Mouse (Mus musculus) thymus, postnatal 14 days (tissue): ENCODE results near the gene Nup54.
A peak's percentile ranks its signal among the peaks of the same experiment; 100 is the strongest.

Experiments
- DNase-seq: peaks from one replicate; pipeline ENCODE4 v3.0.0; 2021

Gene Nup54

DNA sequence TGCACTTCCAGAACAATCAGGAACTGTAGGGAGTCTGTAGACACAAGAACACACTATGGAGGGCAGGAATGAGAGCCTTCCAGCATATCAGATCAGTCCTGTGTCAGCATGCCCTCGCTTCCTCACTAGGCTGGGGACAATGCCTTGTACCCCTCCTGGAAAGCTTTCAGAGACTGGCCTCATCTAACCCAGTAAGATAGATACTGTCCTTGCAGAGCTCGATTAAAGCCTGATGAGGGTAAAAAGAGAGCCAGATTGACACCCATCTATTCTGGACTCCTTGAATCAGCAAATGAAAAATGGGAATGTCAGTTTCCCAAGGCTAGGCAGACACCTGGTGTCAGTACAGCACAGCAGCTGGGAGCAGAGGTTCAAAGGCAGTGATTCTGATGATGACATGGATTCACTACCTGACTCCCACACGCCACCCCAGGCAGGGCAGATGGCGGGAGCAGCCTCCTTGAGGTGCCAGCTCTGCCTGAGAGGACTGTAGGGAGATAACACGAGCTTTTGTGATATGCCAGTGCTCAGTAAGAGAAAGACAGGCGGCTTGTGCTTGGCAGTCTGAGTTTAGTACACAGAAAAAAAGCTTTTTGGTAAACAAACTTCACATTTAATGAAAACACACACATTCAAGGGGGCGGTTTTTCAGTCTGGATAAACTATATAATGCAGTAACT, 23.4 kb downstream of the Nup54 start:
- DNase-seq = no peak

DNA sequence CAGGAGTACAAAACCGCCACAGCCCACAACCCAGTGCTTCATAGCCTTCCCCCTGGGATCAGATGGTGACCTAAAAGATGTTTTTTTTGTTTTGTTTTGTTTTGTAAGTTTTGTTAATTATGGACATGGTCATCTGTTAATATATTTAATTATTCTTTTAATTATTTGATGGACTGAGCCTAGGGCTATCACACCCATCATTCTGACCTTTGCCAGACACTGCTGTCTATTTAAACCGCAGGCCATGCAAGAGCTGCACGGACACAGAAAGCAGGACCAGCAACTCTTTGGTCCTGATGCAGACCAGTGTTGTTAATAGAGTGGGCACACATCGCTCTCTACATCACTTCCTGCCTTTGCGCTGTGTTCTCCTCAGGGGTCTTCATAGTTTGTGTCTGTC, 24.5 kb downstream of the Nup54 start:
- DNase-seq = no peak

DNA sequence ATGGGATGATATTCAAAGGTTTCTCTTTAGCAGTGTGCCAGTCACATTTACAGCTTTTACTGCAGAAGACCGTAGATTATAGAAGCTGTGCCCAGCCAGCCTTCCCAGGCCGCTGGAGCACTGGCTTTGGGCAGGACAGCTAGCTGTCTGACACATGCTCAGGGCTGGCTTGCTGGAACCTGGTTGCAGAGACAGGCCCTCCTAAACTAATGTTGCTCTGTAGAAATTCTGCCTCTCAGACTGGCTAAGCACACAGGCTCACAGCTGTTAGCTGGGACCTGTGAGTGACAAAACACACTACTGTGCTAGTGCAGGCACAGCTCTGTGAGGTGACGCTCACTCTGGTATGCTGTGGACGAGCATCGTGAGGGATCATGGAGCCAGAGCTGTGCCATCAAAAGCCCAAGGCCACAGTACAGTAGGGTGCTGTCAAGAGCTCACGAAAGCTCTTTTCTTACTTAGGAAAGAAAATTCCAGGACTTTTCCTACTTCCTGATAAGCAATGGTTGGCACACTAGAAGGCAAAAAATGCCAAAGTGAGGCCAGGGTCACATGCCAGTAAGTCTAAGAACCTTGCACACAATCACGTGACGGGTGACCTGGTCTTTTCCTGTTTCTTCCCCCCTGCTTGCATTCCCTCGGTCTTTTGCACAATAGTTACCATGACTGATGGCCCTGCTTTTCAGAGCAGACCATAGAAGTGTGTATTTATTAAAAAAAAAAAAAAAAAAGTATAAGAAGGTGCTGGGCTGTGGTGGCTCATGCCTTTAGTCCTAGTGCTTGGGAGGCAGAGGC, 25.5 kb downstream of the Nup54 start:
- DNase-seq = no peak

DNA sequence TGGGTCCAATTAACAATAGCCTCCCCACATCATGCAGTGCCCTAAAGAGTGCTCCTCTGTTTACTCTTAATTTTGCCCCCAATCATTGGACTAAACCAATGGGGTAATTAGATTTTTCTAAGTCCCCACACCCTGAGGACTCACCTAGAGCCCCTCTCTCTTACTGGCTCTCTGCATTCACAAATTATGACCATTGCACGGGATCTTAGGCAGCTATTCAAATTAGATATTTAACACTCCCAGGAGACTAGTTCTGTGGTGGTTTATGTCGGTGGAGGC, 30.7 kb downstream of the Nup54 start:
- no peak for DNase-seq

DNA sequence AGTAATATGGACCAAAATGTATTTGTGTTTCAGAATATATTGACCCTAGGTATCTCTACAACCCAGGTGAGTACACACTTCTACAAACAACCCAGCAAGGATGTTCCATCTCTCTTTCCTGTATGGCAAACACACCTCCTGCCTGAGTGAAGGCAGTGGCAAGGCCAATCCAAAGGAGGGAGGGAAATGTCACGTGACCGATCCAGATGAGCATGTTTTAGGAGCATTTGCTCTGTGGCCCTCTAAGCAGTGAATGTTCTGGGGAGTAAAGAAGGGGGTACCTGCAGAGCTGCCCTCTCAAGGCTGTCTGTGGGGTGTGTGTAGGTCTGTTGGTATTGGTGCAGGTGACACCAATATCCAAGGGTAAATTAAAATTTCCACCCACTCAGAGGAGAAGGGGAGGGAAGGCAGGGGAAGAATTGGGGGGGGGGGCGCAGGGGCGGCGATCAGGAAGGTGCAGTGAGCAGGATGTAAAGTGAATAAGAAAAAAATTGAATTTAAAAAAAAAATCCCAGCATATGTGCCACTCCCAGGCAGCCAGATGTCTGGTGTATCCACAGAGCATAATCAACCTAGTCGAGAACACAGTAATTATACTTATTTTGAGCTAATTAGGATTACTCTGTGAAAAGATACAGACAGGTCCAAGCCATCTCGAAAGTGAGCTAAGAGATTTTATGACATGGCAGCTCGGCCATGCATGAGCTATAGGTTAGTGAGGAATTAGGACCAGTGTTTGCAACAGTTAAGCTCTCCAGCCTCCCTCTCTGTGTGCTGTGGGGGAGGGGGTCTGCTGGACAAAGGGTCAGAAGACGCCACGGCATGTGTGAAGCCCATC, 31.2 kb downstream of the Nup54 start:
- no peak for DNase-seq

DNA sequence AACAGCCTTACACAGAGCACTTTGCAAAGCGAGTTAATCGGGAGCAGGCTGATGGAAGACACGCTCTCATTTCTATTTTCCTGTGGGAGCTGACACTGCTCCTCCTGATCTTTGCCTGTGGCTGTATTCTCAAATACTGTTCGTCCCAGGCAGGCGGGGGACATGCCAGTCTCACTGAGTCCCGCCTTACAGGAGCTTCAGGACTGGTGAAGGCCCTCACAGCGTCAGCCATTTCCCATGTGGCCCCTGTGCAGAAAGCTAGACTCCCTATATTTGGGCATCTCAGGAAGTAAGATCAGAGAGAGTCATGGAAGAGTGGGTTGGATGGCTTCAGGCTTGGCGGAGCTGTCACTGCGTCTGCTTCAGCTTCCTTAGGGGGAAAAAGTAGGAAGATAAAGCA, 32.2 kb downstream of the Nup54 start:
- no peak for DNase-seq

DNA sequence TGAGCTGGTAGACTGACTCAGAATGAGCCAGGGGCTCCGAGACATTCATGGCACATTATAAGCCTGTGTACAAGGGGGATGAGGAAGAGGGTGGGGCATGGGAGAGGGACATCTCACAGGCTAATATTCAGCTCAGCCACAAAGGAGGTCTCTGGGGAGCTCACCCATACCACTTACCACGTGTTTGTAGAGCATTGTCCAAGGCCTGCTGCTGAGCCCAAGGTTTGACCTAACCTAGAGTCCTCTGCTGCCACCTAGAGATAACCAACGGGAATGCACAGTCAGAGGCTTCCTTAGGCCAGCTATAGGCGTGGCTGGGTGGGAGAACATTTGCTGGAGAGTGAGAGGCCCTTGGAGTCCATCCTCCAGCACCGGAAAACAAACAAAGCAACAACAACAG, 36.9 kb downstream of the Nup54 start:
- DNase-seq = peak; percentile 76

DNA sequence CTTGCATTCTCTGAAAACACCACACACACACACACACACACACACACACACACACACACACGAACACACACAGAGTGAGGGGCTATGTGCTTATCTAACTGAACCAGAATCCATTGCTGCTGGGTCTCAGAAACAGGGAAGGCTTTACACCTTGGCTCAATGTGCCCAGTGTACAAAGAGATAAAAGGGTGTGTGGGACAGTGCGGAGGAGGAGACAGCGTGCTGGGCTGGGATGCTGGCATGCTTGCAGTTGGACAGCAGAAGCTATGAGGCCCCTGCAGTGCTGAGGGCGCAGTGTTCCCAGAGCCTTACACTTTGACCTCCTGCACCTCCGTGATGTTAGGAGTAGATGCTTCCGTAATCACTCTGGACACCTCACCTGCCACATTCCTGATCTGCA, 38.5 kb downstream of the Nup54 start:
- DNase-seq = no peak

DNA sequence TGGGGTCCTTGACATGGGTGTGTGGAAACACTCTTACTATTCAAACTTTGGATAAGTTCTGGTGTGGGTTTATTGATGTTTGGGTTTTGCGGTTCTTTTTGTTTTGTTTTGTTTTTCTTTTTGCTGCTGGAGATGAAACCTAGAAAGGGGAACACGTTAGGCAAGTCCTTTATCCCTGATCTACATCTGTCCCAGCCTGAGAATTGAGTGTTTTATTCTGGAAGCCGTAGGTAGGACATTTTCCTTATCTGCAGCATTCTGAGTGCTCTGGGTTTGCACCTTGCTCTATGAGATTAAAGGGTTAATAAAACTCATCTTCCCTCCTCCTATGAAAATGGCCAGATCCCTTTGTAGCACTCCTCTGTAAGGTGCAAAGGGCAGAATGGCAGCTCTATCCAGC, 39.3 kb downstream of the Nup54 start:
- no peak for DNase-seq

DNA sequence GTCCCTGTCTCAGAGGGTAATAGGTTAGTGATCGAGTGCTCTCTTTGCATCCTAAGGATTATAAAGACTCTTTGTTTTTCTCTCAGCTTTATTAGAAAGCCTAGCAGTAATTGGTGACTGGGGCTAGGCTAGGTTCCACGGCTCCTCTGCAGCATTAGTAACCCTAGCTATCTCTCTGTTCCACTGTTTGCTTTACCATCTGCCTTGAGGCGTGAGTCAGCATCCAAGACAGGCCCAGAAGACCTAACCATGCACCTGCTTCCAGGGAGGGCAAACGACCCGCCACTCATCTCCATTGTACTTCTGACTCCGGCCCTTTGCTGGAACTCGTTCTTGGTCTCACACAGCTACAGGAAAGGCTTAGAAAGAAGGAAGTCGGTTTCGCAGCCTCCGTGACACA, 41.2 kb downstream of the Nup54 start:
- DNase-seq = no peak

DNA sequence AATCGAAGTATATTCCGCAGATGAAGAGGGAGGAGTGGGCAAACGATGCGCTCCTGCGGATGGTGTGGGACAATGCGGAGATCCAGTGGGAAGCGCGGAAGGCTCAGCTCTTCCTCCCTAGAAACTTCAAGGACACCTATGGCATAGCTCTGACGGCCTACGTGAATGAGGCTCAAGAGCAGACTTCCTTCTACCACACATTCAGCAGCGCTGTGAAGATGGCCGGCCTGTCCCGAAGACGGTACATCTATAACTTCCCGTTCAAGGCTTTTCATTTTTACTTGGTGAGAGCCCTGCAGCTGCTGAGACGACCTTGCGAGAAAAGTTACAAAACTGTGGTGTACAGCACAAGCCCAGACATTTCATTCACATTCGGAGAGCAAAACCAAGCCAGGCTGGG, 42.5 kb downstream of the Nup54 start:
- no peak for DNase-seq

DNA sequence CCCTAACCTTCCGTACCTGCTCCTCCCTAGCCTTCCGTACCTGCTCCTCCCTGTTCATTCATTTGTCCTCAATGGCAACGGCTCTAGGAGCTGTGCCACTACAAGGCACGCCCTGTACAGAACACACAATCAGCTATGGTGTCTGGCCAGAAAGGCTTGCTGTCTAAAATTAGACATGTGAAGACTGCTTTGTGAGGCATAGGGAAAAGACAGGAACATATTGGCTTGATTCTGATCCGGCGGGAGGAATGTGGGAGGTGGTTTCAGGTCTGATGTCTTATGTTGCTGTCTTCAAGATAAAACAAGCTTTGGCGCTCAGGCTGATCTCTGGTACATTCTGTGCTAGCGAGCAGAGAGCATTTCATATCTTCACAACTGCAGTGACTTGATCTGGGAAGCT, 44.4 kb downstream of the Nup54 start:
- DNase-seq = no peak

DNA sequence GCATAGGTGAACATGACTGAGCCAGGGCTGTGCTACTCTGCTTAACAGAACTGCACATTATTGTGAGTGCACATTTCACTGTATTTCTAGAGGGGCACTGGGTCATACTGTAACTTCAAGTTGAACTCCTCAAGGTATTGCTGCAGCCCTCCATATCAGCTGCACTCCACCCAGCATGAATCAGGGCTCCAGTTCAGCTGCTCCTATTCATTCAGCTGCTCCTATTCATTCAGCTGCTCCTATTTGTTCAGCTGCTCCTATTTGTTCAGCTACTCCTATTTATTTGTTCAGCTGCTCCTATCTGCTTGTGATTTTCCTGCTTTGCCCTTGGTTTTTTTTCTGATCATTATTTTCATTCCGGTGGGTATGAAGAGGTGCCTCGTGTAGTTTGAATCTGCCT, 45.0 kb downstream of the Nup54 start:
- no peak for DNase-seq

DNA sequence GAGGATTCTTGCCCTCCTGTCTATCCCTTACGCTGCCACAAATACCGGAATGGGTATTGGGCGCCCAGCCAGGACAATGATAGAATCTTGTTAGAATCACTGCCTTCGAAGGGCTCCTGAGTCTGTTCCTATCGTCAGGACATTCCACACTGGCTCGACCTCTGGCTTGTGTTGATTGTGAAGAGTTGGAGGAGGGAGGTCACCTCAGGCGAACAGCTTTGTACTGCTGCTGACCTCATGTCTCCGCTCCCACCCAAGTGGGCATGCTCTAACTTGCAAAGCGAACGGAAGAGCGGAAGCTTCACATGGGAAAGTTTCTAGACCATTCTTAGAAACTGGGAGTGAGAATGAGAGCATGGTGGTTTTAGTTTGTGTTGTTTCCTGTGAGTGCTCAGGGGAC, 47.6 kb downstream of the Nup54 start:
- no peak for DNase-seq

DNA sequence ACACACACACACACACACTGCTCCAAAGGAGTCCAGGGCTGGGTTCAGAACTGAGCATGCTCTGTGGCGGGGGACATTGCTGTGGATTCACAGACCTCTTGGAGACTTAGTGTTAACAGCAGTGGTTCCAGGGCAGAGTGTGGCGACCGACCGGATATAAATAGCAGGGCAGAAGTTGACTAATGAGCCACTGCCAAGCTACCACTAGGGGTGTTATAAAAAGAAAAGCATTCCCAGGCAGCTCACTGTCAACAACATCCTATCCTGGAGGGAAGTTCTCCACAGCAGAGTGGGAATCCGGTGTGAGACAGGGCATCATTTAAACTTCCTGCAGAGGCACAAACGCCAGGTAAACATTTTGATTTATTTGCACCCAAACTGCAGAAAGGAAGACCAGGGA, 48.4 kb downstream of the Nup54 start:
- DNase-seq = no peak

DNA sequence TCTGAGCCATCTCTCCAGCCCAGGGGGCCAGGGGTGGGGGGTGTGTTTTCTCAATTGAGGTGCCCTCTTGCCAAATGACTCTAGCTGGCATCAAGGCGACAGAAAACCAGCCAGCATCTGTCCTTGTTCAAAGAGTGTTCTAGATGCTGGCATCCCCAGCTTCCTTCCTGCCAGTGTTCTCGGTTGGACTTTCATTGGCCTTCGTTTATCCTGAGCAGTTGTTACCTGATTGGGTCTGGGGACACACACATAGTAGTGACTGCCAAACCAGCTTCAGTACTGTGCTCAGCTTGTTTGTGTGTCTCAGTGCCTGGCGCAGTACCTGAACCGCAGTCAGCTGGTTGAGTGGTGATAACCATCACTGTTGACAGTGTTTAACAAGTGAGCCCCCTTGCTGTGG, 48.9 kb downstream of the Nup54 start:
- DNase-seq = no peak

DNA sequence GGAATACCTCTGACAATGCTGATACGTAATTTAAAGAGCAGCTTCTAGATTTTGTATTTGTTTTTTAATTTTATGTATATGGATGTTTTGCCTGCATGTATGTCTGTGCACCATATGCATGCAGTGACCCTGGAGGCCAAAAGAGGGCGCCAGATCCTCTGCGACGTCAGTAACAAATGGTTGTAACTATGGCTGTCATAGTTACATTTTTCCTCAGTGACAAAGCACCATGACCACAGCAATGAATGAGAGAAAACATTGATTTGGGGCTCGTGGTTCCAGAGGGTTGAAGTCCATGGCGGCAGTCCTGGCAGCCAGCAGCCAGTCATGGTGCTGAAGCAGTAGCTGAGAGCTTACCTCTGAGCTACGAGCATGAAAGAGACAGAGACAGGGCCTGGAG, 50.2 kb downstream of the Nup54 start:
- peak; percentile 51 for DNase-seq

DNA sequence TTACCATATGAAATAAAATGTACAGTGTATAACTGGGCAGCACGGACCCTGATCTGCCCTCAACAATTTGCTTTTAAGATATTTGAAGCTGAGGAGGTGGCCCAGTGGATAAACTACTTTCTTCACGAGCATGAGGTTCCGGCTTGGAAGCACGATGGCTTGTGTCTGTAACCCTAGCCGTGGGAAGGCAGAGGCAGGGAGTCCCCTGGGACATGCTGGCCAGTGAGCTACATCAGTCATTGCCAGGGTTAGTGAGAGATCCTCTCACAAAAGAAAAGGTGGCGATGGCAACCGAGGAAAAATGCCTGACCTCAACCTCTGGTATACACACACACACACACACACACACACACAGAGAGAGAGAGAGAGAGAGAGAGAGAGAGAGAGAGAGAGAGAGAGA, 51.3 kb downstream of the Nup54 start:
- DNase-seq = no peak

DNA sequence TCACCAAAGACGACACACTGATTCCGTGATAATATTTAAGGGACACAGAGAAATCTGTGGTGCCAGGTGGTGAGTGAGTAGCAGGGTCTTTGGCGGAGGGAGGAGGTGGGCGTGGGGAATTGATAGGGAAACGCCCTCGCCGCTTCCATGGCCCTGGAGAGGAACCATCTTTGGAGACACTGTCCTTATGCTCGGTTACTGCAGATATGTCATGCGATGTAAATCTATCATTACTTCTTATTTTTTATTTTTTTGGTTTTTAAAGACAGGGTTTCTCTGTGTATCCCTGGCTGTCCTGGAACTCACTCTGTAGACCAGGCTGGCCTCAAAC, 52.7 kb downstream of the Nup54 start:
- DNase-seq = no peak

DNA sequence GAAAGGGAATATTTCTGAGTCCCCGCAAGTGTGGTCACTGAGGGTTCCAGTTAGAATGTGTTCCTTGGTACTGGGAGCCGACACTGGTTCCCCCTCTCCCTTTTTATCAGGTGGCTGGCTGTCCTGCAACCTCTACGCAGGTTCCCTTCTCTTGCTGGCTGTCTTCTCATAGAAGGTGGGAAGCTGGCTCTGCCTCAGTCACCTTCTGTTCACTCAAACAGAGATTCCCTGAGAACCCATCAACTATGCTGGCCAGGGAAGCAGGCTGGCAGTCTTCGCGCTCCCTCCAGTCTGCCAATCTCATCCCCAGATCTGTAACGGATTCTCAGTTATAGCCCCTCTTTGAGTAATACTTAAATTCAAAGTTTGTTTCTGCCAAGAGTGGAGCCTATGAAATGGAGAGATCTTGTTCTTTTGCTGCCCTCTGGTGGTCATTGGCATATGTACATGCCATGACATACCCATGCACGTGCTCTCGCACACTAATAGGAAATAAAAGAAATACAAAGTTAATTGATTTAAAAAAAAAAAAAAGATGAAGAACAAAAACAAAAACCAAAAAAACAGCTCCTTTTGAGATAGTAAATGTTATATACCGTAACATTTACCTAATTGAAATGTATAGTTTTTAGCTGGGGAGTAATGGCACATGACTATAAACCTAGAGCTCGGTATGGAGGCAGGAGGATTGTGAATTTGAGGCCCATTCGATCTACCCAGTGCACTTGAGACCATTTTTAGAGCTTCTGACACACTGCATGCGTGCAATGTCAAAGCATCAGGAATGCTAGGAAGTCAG, 53.3 kb downstream of the Nup54 start:
- DNase-seq = peak; percentile 80

DNA sequence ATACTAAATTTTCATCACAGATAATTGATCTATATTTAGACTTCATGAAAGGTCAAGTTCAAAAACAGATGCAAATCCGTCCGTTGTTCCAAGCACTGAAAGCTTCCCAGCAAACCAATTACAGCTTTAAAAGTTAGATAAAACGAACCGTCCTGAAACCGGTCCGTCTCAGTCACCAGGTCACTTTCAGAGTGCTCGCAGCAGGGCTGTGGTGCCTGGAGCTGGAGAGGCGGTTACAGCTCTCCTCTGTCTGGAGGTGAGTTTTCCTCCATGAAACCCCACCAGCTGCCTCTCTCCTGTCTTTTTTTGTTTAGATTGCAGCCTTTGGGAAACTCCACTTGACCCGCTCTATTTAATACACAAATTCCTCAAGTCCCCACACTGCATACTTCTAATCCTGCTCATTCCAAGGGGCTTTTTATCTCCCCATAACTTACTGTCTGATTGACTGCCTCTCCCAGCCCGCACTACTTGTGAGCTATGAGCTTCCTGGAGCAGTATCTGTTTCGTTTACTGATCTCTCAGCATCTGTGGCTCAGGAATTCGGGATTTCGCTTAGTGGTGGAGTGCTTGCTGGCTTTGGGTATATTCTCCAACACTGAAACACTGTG, 58.1 kb downstream of the Nup54 start:
- no peak for DNase-seq

DNA sequence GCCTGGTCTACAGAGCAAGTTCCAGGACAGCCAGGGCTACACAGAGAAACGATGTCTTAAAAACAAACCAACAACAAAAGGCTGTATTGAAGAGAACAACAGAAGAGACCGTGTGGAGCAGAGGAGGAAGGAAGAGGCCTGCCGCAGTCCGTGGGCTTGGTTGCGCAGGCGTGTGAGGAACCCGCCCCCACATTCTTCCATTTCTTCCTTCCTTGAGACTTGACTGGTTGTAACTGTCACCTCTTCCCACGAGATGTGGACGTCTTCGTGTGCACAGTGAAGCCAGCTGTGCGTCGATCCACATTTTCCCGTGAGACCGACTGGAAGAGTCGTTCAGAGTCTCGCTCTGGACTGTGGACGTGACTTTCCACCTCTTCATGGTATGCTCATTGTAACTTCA, 59.7 kb downstream of the Nup54 start:
- DNase-seq = peak; percentile 64

DNA sequence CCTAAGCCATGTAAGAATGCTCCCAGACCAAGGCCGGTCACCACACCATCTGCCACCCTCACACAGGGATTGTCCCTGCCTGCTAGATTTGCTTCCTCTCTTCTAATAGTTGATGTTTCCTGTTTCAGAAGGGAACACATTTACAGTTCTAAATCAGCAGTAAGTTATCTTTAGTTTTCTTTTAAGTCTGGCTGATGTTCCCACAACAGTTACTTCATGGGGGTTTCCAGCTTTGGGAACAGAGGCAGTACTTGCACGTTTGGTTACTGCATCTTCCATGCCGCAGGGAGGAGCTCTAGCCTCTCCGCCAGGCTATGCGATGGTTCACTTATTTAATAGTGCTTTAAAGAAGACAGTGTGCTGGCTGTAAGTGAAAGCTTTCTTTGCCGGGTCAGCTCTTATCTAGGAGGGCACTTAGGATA, 60.3 kb downstream of the Nup54 start:
- DNase-seq = peak; percentile 50
